8 mouse cellular contexts compared by ENCODE assay signal in genomic region chr4:40703710-40704275, GRCm38 (mm10). TPM values are rescaled to one million over a fixed set of nuclear protein-coding genes. Genes with fewer than 3 reads are reported as not detected.
DNase-seq lines count a peak whose midpoint lies in the region; TF ChIP-seq lines count a peak whose summit lies in the region.

No protein-coding gene starts in this region.

- 49% methylated on average over 9 of the region's 9 CpGs for WGBS in macrophage (ENCODE audit: missing documents)

- no peaks in the 10 kb centered on the region for H3K36me3 ChIP-seq in macrophage (ENCODE audit: inconsistent target)

- TF ChIP-seq CTCF in left cerebral cortex, adult 2 months (IDR thresholded peaks at IDR 0.05): no peak

- peak overlapping the region; percentile 72 for H3K4me3 ChIP-seq in left cerebral cortex, adult 2 months
- peak overlapping the region; percentile 75 for H3K4me3 ChIP-seq in macrophage (ENCODE audit: inconsistent target)

- H3K79me2 ChIP-seq in macrophage (ENCODE audit: inconsistent target): peaks cover 27% of the 10 kb centered on the region

- no peak for DNase-seq in left cerebral cortex, adult 2 months (ENCODE audit: extremely low spot score in 1 of 2, low spot score in 2 of 2)
- no peak for DNase-seq in left cerebral cortex, postnatal 10 days (ENCODE audit: extremely low spot score in 1 of 2, low spot score in 2 of 2)
- peak; percentile 65 for DNase-seq in cerebellum, adult 9-10 months
- DNase-seq in heart, postnatal 10 days: peak; percentile 11 to 20
- no peak for DNase-seq in thymus, postnatal 25 days
- no peak for DNase-seq in left cerebral cortex, adult 18-20 months (ENCODE audit: low spot score in 2 of 2)
- DNase-seq in left cerebral cortex, postnatal 36 days (ENCODE audit: low spot score in 2 of 2): no peak

- intact Hi-C loops in left cerebral cortex, adult 2 months (cut with DNase I): loop anchor here (1.0 kb wide), 1 partner anchor 19 kb away; the partner anchor contains the start of gene Dnaja1
- intact Hi-C loops in left cerebral cortex, postnatal 10 days (cut with DNase I): no loop called here
- intact Hi-C loops in heart, postnatal 10 days (cut with DNase I): loop anchor here (1.0 kb wide), 1 partner anchor 19 kb away; the partner anchor contains the start of gene Dnaja1
- intact Hi-C loops in left cerebral cortex, postnatal 36 days (cut with DNase I): loop anchor here (1.0 kb wide), 1 partner anchor 19 kb away; the partner anchor contains the start of gene Dnaja1

- H3K27ac ChIP-seq in left cerebral cortex, adult 2 months: peak overlapping the region; percentile 97
- H3K27ac ChIP-seq in macrophage: peak overlapping the region; percentile 95

RNA-seq across cellular contexts. Expression of gene Aptx, which starts 0.8 kb away (rescaled TPM):
- total RNA-seq in left cerebral cortex, adult 2 months (2021): 10 to 100 TPM; 30.0 to 32.2 TPM
- total RNA-seq in left cerebral cortex, postnatal 10 days (2021): 10 to 100 TPM; 28.9 to 30.1 TPM
- 10 to 100 TPM; 18.0 to 18.1 TPM for total RNA-seq in heart, postnatal 10 days (2021)
- 10 to 100 TPM; 10.3 to 34.8 (median 22.0) TPM for total RNA-seq in macrophage (2018; cell fraction: chromatin; rRNA removed)
- total RNA-seq in macrophage (2018; cell fraction: cytosol; rRNA removed): 10 to 100 TPM; 10.7 to 23.7 (median 18.1) TPM
- 10 to 100 TPM in 25 of 26 experiments, 1 to 10 TPM in 1; 7.7 to 25.9 (median 20.1) TPM for total RNA-seq in macrophage (2018; cell fraction: nucleus; rRNA removed)
- 10.8 to 17.2 TPM (median 13.9 TPM) in 3 replicates for polyA plus RNA-seq in macrophage (2018)
- total RNA-seq in left cerebral cortex, adult 18-20 months (2021): 10 to 100 TPM; 29.7 to 34.8 TPM
- total RNA-seq in left cerebral cortex, postnatal 36 days (2021): 10 to 100 TPM; 28.1 to 29.8 TPM

RNA-seq across cellular contexts. Expression of gene Dnaja1, which starts 18.2 kb away (rescaled TPM):
- total RNA-seq in left cerebral cortex, adult 2 months (2021): 100 to 1,000 TPM; 282 to 289 TPM
- 100 to 1,000 TPM; 341 to 351 TPM for total RNA-seq in left cerebral cortex, postnatal 10 days (2021)
- total RNA-seq in heart, postnatal 10 days (2021): 100 to 1,000 TPM in 1 of 2 experiments, 10 to 100 TPM in 1; 95.0 to 120 TPM
- 100 to 1,000 TPM in 25 of 26 experiments, 10 to 100 TPM in 1; 100.0 to 336 (median 180) TPM for total RNA-seq in macrophage (2018; cell fraction: chromatin; rRNA removed)
- total RNA-seq in macrophage (2018; cell fraction: cytosol; rRNA removed): 100 to 1,000 TPM; 110 to 274 (median 216) TPM
- total RNA-seq in macrophage (2018; cell fraction: nucleus; rRNA removed): 100 to 1,000 TPM; 113 to 276 (median 191) TPM
- 166 to 355 TPM (median 180 TPM) in 3 replicates for polyA plus RNA-seq in macrophage (2018)
- 100 to 1,000 TPM; 295 to 302 TPM for total RNA-seq in left cerebral cortex, adult 18-20 months (2021)
- 100 to 1,000 TPM; 267 to 314 TPM for total RNA-seq in left cerebral cortex, postnatal 36 days (2021)

RNA-seq across cellular contexts. Expression of gene Smu1, which starts 53.9 kb away (rescaled TPM):
- total RNA-seq in left cerebral cortex, adult 2 months (2021): 10 to 100 TPM; 47.3 to 53.0 TPM
- 10 to 100 TPM; 43.5 to 49.4 TPM for total RNA-seq in left cerebral cortex, postnatal 10 days (2021)
- 10 to 100 TPM; 38.7 to 40.8 TPM for total RNA-seq in heart, postnatal 10 days (2021)
- total RNA-seq in macrophage (2018; cell fraction: chromatin; rRNA removed): 100 to 1,000 TPM in 1 of 26 experiments, 10 to 100 TPM in 25; 44.2 to 103 (median 70.6) TPM
- 10 to 100 TPM; 41.5 to 57.7 (median 47.7) TPM for total RNA-seq in macrophage (2018; cell fraction: cytosol; rRNA removed)
- 10 to 100 TPM; 35.4 to 81.4 (median 51.4) TPM for total RNA-seq in macrophage (2018; cell fraction: nucleus; rRNA removed)
- 43.2 to 57.4 TPM (median 46.9 TPM) in 3 replicates for polyA plus RNA-seq in macrophage (2018)
- total RNA-seq in left cerebral cortex, adult 18-20 months (2021): 10 to 100 TPM; 47.7 to 52.2 TPM
- total RNA-seq in left cerebral cortex, postnatal 36 days (2021): 10 to 100 TPM; 48.2 TPM

Comparison
In these comparisons a context has a peak if more than half of its experiments do, and no peak if none do; other contexts are left out.
1. DNase-seq: peak in cerebellum, adult 9-10 months (single experiment) and heart, postnatal 10 days (2 of 2); none in left cerebral cortex, adult 2 months (0 of 2), left cerebral cortex, postnatal 10 days (0 of 2), thymus, postnatal 25 days (single experiment), left cerebral cortex, adult 18-20 months (0 of 2) and left cerebral cortex, postnatal 36 days (0 of 2).